Mouse (Mus musculus) gastrocnemius, postnatal 10 days (tissue): ENCODE measurements around the gene Pygm. TPM values are rescaled to one million over a fixed set of nuclear protein-coding genes. Genes with fewer than 3 reads are reported as not detected.

ENCODE experiments used
- DNase-seq: peaks from one replicate; pipeline ENCODE4 v3.0.0; 2021; ENCODE audit warnings: mixed read lengths
- total RNA-seq, 2 experiments: library from RNA; stranded (reverse); gene quantifications; 2 replicates each; pipeline ENCODE4 v1.2.3; 2021

The Pygm gene
- total RNA-seq, 2 experiments from 2014 or later = 3,066 to 3,425 TPM

DNA sequence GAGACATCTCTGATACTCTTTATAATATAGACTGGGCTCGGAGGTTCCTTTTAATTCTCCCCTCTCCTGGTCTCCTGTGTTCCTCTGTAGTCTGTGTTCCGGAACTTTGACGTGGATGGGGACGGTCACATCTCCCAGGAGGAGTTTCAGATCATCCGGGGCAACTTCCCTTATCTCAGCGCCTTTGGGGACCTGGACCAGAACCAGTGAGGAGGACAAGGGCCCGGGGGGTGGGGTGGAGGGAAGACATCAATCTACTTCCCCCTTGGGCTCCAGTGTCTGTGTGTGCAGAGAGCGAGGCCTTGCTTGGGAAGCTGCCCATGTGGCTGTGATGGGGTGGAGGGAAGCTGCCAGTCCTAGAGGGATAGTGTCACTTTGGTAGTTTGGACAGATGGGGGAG is 24.6 kb downstream of the Pygm start:
- no peak for DNase-seq

DNA sequence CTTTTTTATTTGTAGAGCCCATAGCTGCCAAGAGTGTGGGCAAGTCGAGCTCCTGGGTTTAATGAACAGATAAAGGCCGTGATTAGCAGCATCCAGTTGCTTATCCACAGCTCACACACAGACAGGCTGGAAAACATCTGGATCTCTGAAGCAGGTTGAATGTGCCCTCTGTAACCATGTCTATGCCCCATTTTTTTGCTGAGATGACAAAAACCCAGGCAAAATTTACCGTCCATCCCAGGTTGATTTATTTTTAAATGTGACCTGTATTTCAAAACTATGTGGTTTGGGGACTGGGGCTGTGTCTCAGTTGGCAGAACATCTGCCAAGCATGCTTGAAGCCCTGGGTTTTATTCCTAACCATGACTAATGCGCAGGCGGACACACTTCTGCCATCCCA is 25.0 kb downstream of the Pygm start:
- no peak for DNase-seq

DNA sequence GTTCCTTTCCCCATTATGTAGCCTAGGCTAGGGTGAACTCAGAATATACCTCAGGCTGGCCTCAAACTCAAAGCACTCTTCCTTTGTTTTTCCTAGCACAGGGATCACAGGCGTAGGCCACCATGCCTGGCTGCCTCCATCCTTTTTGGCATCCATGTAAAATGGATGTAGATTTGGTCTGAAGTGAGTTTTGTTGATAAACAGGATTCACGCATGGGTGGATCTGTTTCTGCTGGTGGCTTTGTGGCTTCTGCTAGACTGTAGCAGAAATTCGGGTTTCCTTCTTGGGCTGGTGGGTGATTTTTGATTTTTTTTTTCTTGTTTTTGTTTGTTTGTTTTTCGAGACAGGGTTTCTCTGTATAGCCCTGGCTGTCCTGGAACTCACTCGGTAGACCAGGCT is 25.7 kb downstream of the Pygm start:
- no peak for DNase-seq

- DNase-seq = no peak
Observed at GRCm38 (mm10) chr19:6412798-6413197, 28.6 kb downstream of the Pygm start.

- DNase-seq = no peak
Observed at GRCm38 (mm10) chr19:6415454-6415853, 31.3 kb downstream of the Pygm start.

DNA sequence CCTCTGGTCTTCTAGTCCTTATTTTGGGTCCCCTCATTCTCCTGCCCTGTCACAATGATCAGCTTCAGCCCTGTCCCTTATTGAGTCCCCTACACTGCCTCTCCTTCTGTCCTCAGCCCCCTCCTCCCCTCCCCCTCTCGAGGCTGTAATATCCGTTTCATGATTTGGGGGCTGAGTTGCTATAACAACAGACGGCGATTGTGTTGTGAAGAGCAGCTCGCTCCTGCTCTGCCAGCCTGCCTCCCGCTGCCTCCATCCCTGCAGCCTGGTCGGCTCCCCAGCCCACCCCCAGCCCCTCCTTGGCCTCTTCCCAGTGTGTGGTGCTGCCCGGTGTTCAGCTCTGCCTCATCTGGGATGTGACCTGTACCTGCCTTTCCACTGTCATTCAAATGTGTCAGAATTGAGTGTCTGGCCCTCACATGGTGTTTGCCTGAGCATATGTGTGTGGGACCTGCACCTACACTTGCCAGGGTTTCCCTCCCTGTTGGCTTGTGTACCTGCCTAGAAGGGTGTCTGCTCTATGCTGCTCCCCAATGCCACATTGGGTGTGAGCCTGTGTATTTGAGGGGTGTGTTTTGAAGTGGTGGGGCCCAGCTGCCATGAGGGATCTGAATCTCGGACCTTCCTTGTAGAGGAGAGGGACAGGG is 32.0 kb downstream of the Pygm start:
- no peak for DNase-seq

DNA sequence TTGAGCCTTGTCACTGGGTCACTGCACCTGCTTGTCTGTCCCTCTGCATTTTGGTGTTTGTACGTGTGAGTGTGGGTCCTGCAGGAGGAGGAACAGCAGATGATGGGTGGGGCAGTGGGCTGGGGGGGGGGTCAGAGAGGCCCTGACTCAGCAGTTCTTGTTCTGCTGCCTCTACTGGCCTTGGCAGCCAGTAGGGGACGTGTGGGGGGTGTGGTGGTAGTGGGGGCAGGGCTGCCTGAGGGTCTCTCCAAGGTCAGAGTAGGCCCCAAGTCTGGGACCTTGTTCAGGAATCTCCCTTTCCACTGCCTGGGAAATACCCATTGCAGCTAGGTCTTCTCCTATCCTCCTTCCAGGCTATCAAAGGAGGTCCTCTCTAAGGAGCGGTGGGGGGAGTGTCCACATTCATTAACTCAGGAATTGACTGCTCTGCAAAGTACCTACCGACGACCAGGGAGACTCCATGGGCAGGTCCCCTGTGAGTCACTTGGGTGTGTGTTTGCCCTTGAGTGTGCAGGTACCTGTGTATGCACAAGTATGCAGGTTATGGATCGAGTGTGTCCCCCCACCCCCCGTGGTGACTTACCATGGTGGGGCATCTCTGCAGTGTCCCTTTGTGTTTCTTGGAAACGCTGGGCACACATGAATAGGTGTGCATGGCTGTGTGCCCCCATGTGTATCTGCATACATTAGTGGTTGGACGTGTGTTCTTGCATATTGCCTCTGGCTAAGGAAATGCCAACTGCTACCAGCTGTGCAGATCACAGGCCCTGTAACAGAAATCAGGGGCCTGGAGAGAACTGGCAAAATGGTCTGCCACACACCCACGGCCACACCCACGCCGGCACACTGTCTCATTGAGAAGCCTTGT is 32.9 kb downstream of the Pygm start:
- DNase-seq = no peak

DNA sequence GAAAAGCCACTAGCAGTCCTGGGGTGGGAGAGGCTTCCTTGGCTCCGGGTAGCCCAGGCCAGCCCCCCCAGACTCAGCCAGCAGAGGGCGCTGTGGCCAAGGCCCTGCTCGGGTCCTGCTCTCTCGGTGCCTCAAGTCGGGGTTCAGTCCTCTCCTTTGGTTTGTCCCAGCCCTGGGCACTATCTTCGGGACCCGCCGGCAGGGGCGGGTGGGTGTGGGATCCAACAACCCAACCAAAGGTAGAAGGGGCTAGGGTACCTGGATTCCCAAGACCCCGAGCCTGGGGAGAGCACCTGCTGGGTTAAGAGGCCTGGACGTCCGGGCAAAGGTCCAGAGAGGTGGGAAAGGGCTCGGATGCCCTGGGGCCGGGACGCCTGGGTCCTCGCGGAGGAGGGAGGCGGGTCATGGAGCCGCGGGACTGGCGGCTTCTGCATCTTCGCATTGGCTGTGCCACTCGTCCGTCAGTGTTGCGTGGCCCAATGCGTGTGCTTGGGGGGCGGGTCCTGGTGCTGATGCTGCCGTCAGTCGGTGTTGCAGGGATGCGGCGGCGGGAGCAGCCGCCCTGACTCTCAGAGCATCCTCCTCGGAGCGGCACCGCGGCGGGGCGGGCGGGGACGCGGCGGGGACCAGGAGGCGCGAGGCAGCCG is 34.2 kb downstream of the Pygm start, which contains the start of gene Nrxn2:
TSS of gene Nrxn2 (plus strand) at position 499 of the 647 bp plus-strand sequence.
- DNase-seq = peak; percentile 92

DNA sequence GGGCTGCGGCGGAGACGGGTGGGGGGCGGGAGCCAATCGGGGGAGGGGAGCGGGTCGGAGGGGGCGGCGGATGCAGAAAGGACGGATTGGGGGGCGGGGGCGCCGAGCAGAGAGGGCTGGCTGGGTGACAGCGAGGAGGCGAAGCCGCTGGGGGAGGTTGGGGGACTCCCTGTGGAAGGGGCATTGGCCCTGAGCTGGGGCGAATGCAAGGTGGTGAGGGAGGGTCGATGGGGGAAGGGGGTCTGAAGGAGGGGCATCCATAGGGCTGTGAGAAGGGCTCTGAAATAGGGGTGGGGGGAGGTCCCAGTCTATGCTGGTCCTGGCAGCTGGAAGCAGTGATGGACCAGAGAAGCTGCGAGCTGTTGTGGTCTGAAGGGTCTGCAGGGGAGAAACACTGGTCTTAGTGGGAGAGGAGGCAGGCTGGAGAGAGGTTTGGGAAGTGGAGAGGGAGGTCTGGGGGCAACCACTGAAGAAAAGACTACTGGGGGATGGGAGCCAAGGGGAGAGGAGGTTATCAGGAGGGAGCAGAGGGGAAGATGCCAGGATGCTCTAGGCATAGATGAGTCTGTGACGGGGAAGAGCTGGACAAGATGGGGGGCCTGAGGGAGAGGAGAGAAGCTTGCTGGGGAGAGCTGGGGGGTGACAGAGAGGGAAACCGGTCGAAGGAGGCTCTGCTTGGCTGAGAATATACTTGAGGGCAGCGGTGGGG is 34.9 kb downstream of the Pygm start:
- DNase-seq = no peak

- no peak for DNase-seq
Observed at GRCm38 (mm10) chr19:6419805-6420310, 35.7 kb downstream of the Pygm start.

- DNase-seq = no peak
Observed at GRCm38 (mm10) chr19:6420481-6421210, 36.4 kb downstream of the Pygm start.

GRCm38 (mm10) chr19:6421211-6421590 is 37.0 kb downstream of the Pygm start:
- no peak for DNase-seq

GRCm38 (mm10) chr19:6422014-6422413 is 37.8 kb downstream of the Pygm start:
- DNase-seq = no peak

DNA sequence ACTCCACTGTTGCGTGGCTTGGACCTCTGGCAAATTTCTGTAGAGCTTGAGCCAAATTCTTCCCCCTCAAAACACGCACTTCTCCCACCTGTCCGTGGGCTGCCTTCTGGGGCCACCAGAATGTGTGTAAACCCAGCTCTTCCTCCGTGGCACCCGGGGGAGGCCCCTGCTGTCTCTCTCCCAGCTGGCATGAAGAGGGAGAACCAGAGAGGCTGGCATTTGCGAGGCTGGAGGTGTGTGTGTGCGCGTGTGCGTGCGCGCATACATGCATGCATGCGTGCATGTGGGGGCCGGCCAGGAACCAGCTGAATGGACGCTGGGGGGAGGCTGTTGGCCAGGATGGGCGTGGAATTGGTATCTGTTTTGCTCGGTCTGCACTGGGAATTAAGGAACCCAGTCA is 39.0 kb downstream of the Pygm start:
- DNase-seq = no peak

DNA sequence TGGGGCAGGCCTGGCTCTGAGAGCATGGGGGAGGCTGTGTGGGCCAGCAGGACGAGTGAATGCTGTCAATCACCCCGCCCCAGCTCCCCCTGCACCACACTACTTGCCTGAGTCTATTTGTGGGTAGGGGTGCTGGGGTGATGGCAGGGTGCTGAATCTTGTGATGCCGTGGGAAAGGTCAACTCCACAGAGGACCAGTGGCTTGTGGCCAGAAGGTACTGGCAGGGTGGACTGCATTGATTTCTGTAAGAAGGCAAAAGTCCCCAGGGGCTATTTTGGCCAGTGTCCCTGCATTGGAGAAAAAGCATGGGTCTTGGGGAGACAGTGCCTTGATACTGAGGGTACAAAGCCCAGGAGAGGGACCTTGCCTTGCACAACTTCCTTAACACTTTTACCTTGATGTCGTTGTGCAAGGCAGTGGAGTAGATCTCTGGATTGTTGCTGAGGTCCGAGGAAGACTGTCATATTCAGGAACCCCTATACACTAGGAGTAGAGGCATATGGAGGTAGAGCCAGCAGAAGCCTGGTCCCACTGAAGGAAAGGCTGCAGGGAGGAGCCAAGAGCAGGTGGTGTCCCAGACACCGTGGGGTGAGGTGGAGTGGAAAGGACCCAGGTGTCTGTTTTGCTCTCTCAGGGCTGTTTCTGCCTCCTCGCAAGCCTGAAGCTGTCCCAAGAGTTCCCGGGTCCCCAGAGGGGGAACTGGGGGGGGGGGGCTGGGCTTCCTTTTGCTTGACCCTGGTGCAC is 40.1 kb downstream of the Pygm start:
- no peak for DNase-seq

- no peak for DNase-seq
Observed at GRCm38 (mm10) chr19:6425595-6425994, 41.4 kb downstream of the Pygm start.

DNA sequence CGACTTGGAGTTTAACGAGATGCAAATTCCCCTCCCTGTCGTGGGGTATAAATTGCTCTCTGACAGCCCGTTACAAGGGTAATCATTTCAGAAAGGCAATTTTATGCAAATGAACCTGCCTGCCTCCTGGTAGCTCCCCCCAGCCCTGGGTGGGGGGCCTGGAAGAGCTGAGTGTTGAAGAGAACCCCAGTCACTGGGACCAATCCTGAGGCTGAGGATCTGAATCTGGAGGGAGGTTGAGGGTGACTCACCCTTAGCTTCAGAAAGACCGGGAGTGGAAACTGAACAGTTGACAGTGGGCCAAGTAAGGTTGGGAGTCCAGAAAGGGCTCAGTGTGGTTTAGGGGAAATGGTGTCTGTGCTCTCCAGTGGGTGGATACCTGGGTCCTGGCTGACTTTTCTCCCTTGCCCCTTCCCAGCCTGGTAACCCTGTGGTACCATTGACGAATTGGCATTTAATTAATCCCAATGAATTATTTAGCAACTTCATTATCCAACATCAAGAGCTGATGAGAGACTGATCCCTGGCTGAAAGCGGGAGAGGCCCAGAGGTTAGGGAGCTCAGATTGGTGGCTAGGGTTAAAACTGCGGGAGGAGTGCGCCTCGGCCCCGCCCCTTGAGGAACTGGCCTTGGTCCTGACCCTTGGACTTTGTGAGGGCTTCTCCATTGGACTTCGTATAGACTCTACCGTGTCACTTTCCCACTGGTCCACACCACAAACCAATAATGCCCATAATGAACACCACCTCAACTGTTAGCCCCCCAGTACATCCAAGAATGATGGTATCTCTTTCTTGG is 42.7 kb downstream of the Pygm start:
- DNase-seq = peak; percentile 60

DNA sequence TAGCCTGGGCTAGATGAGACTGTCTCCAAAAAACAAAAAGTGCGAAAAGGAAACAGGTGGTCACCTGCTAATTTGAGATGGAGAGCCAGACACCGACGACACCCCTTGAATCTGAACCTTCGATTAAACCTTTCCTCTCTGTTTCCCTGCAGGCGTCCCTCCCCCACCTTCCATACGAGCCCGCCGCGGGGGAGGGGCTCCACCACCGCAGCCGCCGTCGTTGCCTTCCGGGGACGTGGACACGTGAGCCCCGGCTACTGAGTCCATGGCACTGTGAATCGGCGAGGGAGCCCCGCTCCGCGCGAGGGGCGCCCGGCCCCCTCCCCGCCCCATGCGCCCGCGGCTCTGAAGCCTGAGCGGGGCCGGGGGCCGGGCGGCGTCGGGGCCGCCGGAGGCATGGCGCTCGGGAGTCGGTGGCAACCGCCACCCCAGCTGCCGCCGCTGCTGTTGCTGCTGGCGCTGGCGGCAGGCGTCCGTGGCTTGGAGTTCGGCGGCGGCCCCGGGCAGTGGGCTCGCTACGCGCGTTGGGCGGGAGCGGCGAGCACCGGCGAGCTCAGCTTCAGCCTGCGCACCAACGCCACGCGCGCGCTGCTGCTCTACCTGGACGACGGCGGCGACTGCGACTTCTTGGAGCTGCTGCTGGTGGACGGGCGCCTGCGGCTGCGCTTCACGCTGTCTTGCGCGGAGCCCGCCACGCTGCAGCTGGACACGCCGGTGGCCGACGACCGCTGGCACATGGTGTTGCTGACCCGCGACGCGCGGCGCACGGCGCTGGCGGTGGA is 43.6 kb downstream of the Pygm start:
- DNase-seq = peak; percentile 57
